Mouse (Mus musculus): ENCODE results near the gene Vars. TPM values are rescaled to one million over a fixed set of nuclear protein-coding genes. Genes with fewer than 3 reads are reported as not detected.
A peak's percentile ranks its signal among the peaks of the same experiment; 100 is the strongest.
"Not testable (repeated sequence)": the region's sequence is repeated elsewhere in the genome, so short reads cannot be mapped to it uniquely, and the experiment has no call there.

The Vars gene
- total and polyA plus RNA-seq, 2 experiments from 2014 or later = 40.9 to 97.8 TPM

- Histone ChIP-seq H3K36me3 (ENCODE audit: insufficient read depth, low read length) (peaks cover under 1% of the 10 kb centered on the region), H3K4me1 (ENCODE audit: insufficient read depth, low read length) (no peaks in the 10 kb centered on the region; the same call in 1 of the 2 replicates), H3K4me3 (ENCODE audit: low read depth, low read length) (peak overlapping the region; percentile 81), H3K9me3 (ENCODE audit: low read length) (no peaks in the 10 kb centered on the region), H3K27ac (ENCODE audit: low read depth, low read length) (no peak overlapping the region), H3K27me3 (ENCODE audit: insufficient read depth, low read length) (no peaks in the 10 kb centered on the region), H3K4me2 (ENCODE audit: low read depth, low read length, poor library complexity, severe bottlenecking) (peak overlapping the region; percentile 99), H3K9ac (replicated peaks; ENCODE audit: low read length, poor library complexity, severe bottlenecking) (peak overlapping the region; percentile 20; the same call in 1 of the 2 replicates)
- WGBS = 18% methylated on average over 2 of the region's 2 CpGs
- ATAC-seq (ENCODE audit: low FRiP score) (no peak), DNase-seq (ENCODE audit: low spot score) (peak; percentile 65)
- peak; percentile 74 for TF ChIP-seq CTCF (IDR thresholded peaks at IDR 0.05)
Observed at GRCm38 (mm10) chr17:34980655-34981054, 20.1 kb upstream of the Vars start.

GRCm38 (mm10) chr17:34981690-34982180, 19.1 kb upstream of the Vars start, which contains the start of gene Lsm2:
Gene Lsm2, plus strand, starts transcription at chr17:34981862.
- Histone ChIP-seq H3K4me2 (ENCODE audit: low read depth, low read length, poor library complexity, severe bottlenecking) (peak within 1 kb of the TSS; percentile 99), H3K27me3 (ENCODE audit: insufficient read depth, low read length) (no peaks in the 10 kb centered on the region), H3K36me3 (ENCODE audit: insufficient read depth, low read length) (peaks cover 7% of the 10 kb centered on the region), H3K9ac (replicated peaks; ENCODE audit: low read length, poor library complexity, severe bottlenecking) (peak within 1 kb of the TSS; percentile 84), H3K4me1 (ENCODE audit: insufficient read depth, low read length) (no peaks in the 10 kb centered on the region; the same call in 1 of the 2 replicates), H3K9me3 (ENCODE audit: low read length) (no peaks in the 10 kb centered on the region), H3K27ac (ENCODE audit: low read depth, low read length) (peak within 1 kb of the TSS; percentile 94), H3K4me3 (ENCODE audit: low read depth, low read length) (peak within 1 kb of the TSS; percentile 81)
- peak; percentile 14 for TF ChIP-seq CTCF (IDR thresholded peaks at IDR 0.05)
- DNase-seq (ENCODE audit: low spot score) (peak; percentile 95), ATAC-seq (ENCODE audit: low FRiP score) (peak; percentile 95)
- under 1% methylated on average over 56 of the region's 58 CpGs for WGBS

- Histone ChIP-seq H3K4me1 (ENCODE audit: insufficient read depth, low read length) (no peaks in the 10 kb centered on the region; the same call in 1 of the 2 replicates), H3K36me3 (ENCODE audit: insufficient read depth, low read length) (peaks cover 7% of the 10 kb centered on the region), H3K27me3 (ENCODE audit: insufficient read depth, low read length) (no peaks in the 10 kb centered on the region), H3K9ac (replicated peaks; ENCODE audit: low read length, poor library complexity, severe bottlenecking) (peak overlapping the region; percentile 84), H3K4me2 (ENCODE audit: low read depth, low read length, poor library complexity, severe bottlenecking) (peak overlapping the region; percentile 99), H3K9me3 (ENCODE audit: low read length) (no peaks in the 10 kb centered on the region), H3K27ac (ENCODE audit: low read depth, low read length) (peak overlapping the region; percentile 94; the same call in 1 of the 2 replicates), H3K4me3 (ENCODE audit: low read depth, low read length) (peak overlapping the region; percentile 81)
- DNase-seq (ENCODE audit: low spot score) (no peak), ATAC-seq (ENCODE audit: low FRiP score) (no peak; the same call in 1 of the 2 replicates)
- 1% methylated on average over 15 of the region's 15 CpGs for WGBS
- TF ChIP-seq CTCF (IDR thresholded peaks at IDR 0.05) = no peak
Observed at GRCm38 (mm10) chr17:34982328-34982727, 18.5 kb upstream of the Vars start.

GRCm38 (mm10) chr17:34984218-34984617, 16.6 kb upstream of the Vars start:
- Histone ChIP-seq H3K9me3 (ENCODE audit: low read length) (no peaks in the 10 kb centered on the region), H3K36me3 (ENCODE audit: insufficient read depth, low read length) (peaks cover 7% of the 10 kb centered on the region), H3K9ac (replicated peaks; ENCODE audit: low read length, poor library complexity, severe bottlenecking) (no peak overlapping the region), H3K4me1 (ENCODE audit: insufficient read depth, low read length) (no peaks in the 10 kb centered on the region; the same call in 1 of the 2 replicates), H3K4me2 (ENCODE audit: low read depth, low read length, poor library complexity, severe bottlenecking) (no peak overlapping the region), H3K27ac (ENCODE audit: low read depth, low read length) (no peak overlapping the region), H3K27me3 (ENCODE audit: insufficient read depth, low read length) (no peaks in the 10 kb centered on the region), H3K4me3 (ENCODE audit: low read depth, low read length) (no peak overlapping the region)
- ATAC-seq (ENCODE audit: low FRiP score) (no peak), DNase-seq (ENCODE audit: low spot score) (peak; percentile 53)
- peak; percentile 80 for TF ChIP-seq CTCF (IDR thresholded peaks at IDR 0.05)
- 73% methylated on average over 2 of the region's 2 CpGs for WGBS

- DNase-seq (ENCODE audit: low spot score) (no peak), ATAC-seq (ENCODE audit: low FRiP score) (no peak)
- no peak overlapping the region for H3K9ac ChIP-seq (replicated peaks; ENCODE audit: low read length, poor library complexity, severe bottlenecking)
- H3K4me1 ChIP-seq (ENCODE audit: insufficient read depth, low read length) = no peaks in the 10 kb centered on the region
- H3K27ac ChIP-seq (ENCODE audit: low read depth, low read length) = no peak overlapping the region
- TF ChIP-seq CTCF (IDR thresholded peaks at IDR 0.05) = no peak
- no peaks in the 10 kb centered on the region for H3K9me3 ChIP-seq (ENCODE audit: low read length)
- no peaks in the 10 kb centered on the region; the same call in 1 of the 2 replicates for H3K36me3 ChIP-seq (ENCODE audit: insufficient read depth, low read length)
- H3K27me3 ChIP-seq (ENCODE audit: insufficient read depth, low read length) = no peaks in the 10 kb centered on the region
- no peak overlapping the region for H3K4me2 ChIP-seq (ENCODE audit: low read depth, low read length, poor library complexity, severe bottlenecking)
- no peak overlapping the region for H3K4me3 ChIP-seq (ENCODE audit: low read depth, low read length)
Observed at GRCm38 (mm10) chr17:34994751-34995150, 6.0 kb upstream of the Vars start.

- not testable (repeated sequence) for H3K36me3 ChIP-seq (ENCODE audit: insufficient read depth, low read length); H3K9me3 ChIP-seq (ENCODE audit: low read length); H3K27me3 ChIP-seq (ENCODE audit: insufficient read depth, low read length); DNase-seq (ENCODE audit: low spot score); H3K9ac ChIP-seq (replicated peaks; ENCODE audit: low read length, poor library complexity, severe bottlenecking); ATAC-seq (ENCODE audit: low FRiP score); H3K4me2 ChIP-seq (ENCODE audit: low read depth, low read length, poor library complexity, severe bottlenecking); H3K4me3 ChIP-seq (ENCODE audit: low read depth, low read length); H3K4me1 ChIP-seq (ENCODE audit: insufficient read depth, low read length); H3K27ac ChIP-seq (ENCODE audit: low read depth, low read length)
- WGBS = 89% methylated on average over 4 of the region's 4 CpGs
Observed at GRCm38 (mm10) chr17:34995192-34995591, 5.6 kb upstream of the Vars start.

GRCm38 (mm10) chr17:34995927-34996326, 4.9 kb upstream of the Vars start:
- H3K9ac ChIP-seq (replicated peaks; ENCODE audit: low read length, poor library complexity, severe bottlenecking); ATAC-seq (ENCODE audit: low FRiP score); H3K4me1 ChIP-seq (ENCODE audit: insufficient read depth, low read length); H3K4me3 ChIP-seq (ENCODE audit: low read depth, low read length); H3K9me3 ChIP-seq (ENCODE audit: low read length); H3K36me3 ChIP-seq (ENCODE audit: insufficient read depth, low read length); DNase-seq (ENCODE audit: low spot score); H3K4me2 ChIP-seq (ENCODE audit: low read depth, low read length, poor library complexity, severe bottlenecking); H3K27me3 ChIP-seq (ENCODE audit: insufficient read depth, low read length); H3K27ac ChIP-seq (ENCODE audit: low read depth, low read length): not testable (repeated sequence)
- WGBS = 96% methylated on average over 4 of the region's 4 CpGs
